Mouse (Mus musculus) midbrain, embryonic 11.5 days (tissue): ENCODE data around the gene Hnf4a. TPM values are rescaled to one million over a fixed set of nuclear protein-coding genes. Genes with fewer than 3 reads are reported as not detected.

Source experiments
- ATAC-seq: fragments of 200-750 bp; cut with Nextera tagmentation; 2 replicates; pipeline ENCODE4 v1.8.0; 2017; ENCODE audit warnings: moderate TSS enrichment, moderate library complexity; ENCODE audit not compliant: low FRiP score
- DNase-seq: peaks from one replicate; pipeline ENCODE4 v3.0.0; 2015; ENCODE audit warnings: low spot score; ENCODE audit errors: missing footprints
- H3K27ac ChIP-seq: fragments of 300-500 bp; sonication (generic); 2 replicates; pipeline ENCODE4 v1.5.1; 2014; ENCODE audit warnings: low read depth, low read length
- H3K27me3 ChIP-seq: fragments of 300-500 bp; sonication (generic); 2 replicates; pipeline ENCODE4 v1.6.1; 2014; ENCODE audit warnings: mild to moderate bottlenecking, low read length, moderate library complexity, mixed read lengths; ENCODE audit not compliant: control insufficient read depth, insufficient read depth
- H3K36me3 ChIP-seq: fragments of 300-500 bp; sonication (generic); 2 replicates; pipeline ENCODE4 v1.6.1; 2014; ENCODE audit warnings: mild to moderate bottlenecking, low read length, moderate library complexity, mixed read lengths; ENCODE audit not compliant: control insufficient read depth, insufficient read depth
- H3K4me1 ChIP-seq: fragments of 300-500 bp; sonication (generic); 2 replicates; pipeline ENCODE4 v1.6.1; 2014; ENCODE audit warnings: low read length; ENCODE audit not compliant: control insufficient read depth, insufficient read depth
- H3K4me2 ChIP-seq: fragments of 300-500 bp; sonication (generic); 2 replicates; pipeline ENCODE4 v1.6.1; 2014; ENCODE audit warnings: mild to moderate bottlenecking, moderate library complexity
- H3K4me3 ChIP-seq: fragments of 300-500 bp; sonication (generic); 2 replicates; pipeline ENCODE4 v1.5.1; 2014; ENCODE audit warnings: low read depth, low read length
- H3K9ac ChIP-seq: fragments of 300-500 bp; sonication (generic); 2 replicates; pipeline ENCODE4 v1.6.1; 2014; ENCODE audit warnings: low read length
- H3K9me3 ChIP-seq: fragments of 300-500 bp; sonication (generic); 2 replicates; pipeline ENCODE4 v1.6.1; 2016; ENCODE audit warnings: low read length; ENCODE audit not compliant: control insufficient read depth
- WGBS: fragments of 180-500 bp; shearing (Covaris S2); extraction: QIAGEN DNeasy Blood & Tissue Kit; methylation state at CpG from one replicate; pipeline ENCODE4 v1.1.7; 2014; 5-methylcytosine and 5-hydroxymethylcytosine counted together
- polyA plus RNA-seq: library from polyadenylated mRNA; unstranded; fragments of >200 nt; fragmentation: Nextera tagmentation; extraction: Ambion mirVana; gene quantifications from 2 replicates; pipeline ENCODE4 v1.2.1, GENCODE M21; 2014

Gene Hnf4a
- polyA plus RNA-seq, 1 experiment from 2014 or later: not detected

DNA sequence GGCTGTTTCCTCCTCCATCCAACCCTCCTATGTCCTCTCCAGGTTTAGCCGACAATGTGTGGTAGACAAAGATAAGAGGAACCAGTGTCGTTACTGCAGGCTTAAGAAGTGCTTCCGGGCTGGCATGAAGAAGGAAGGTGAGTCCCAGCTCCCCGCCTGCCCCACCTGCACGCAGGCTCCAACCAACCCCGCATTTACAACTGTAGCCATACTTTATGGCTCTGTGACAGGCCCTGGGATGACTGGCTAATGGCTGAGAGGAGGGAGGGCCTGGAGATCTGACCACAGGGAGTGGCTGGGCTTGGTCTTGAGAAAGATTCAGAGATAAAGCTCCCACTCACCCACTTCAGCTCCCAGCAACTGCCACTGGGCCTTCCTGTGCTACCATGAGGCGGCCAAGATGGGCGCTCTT is 45.9 kb downstream of the Hnf4a start:
- H3K36me3 ChIP-seq: no peaks in the 10 kb centered on the region
- H3K4me2 ChIP-seq: no peak overlapping the region
- no peaks in the 10 kb centered on the region for H3K4me1 ChIP-seq
- WGBS: 90% methylated on average over 8 of the region's 8 CpGs
- no peak for DNase-seq
- H3K9ac ChIP-seq: no peak overlapping the region
- no peak overlapping the region for H3K4me3 ChIP-seq
- no peak for ATAC-seq
- H3K27me3 ChIP-seq: no peaks in the 10 kb centered on the region
- H3K27ac ChIP-seq: no peak overlapping the region
- no peaks in the 10 kb centered on the region for H3K9me3 ChIP-seq

GRCm38 (mm10) chr2:163554425-163554982 is 47.9 kb downstream of the Hnf4a start:
- H3K4me3 ChIP-seq: no peak overlapping the region
- H3K9me3 ChIP-seq: no peaks in the 10 kb centered on the region
- no peak overlapping the region for H3K27ac ChIP-seq
- WGBS: 81% methylated on average over 4 of the region's 4 CpGs
- H3K4me1 ChIP-seq: no peaks in the 10 kb centered on the region
- ATAC-seq (no peak), DNase-seq (no peak)
- H3K4me2 ChIP-seq: no peak overlapping the region
- H3K36me3 ChIP-seq: no peaks in the 10 kb centered on the region
- no peaks in the 10 kb centered on the region for H3K27me3 ChIP-seq
- H3K9ac ChIP-seq: no peak overlapping the region

DNA sequence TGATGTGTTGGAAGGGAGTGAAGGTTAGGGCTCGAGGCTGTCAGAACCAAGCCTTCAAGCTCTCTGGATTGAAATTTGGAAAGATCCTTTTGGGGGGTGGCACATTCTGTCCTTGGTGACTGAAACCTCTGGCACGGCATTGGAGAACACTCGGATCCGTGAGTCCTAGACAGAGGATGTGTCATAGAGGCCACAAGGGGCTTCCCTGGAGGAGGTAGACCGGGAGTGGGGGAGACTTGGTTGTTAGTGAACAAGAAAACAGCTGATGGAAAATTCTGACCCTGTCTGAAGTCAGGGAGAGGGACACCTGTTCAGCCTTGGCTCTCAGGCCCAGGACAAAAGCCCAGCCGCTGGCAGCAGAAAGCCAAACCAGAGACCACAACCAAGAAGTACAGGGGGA is 48.4 kb downstream of the Hnf4a start:
- Histone ChIP-seq H3K36me3 (no peaks in the 10 kb centered on the region), H3K27me3 (no peaks in the 10 kb centered on the region), H3K27ac (no peak overlapping the region), H3K9me3 (no peaks in the 10 kb centered on the region), H3K9ac (no peak overlapping the region), H3K4me2 (no peak overlapping the region), H3K4me1 (no peaks in the 10 kb centered on the region), H3K4me3 (no peak overlapping the region)
- ATAC-seq (no peak), DNase-seq (peak; percentile 44)
- WGBS: 82% methylated on average over 6 of the region's 6 CpGs

- H3K9me3 ChIP-seq: no peaks in the 10 kb centered on the region
- no peaks in the 10 kb centered on the region for H3K27me3 ChIP-seq
- H3K27ac ChIP-seq: no peak overlapping the region
- H3K4me3 ChIP-seq: no peak overlapping the region
- no peaks in the 10 kb centered on the region for H3K4me1 ChIP-seq
- no peak for DNase-seq
- 82% methylated on average over 13 of the region's 13 CpGs for WGBS
- H3K9ac ChIP-seq: no peak overlapping the region
- no peaks in the 10 kb centered on the region for H3K36me3 ChIP-seq
- ATAC-seq: no peak
- no peak overlapping the region for H3K4me2 ChIP-seq
These were observed 48.8 kb downstream of the Hnf4a start for GRCm38 (mm10) chr2:163555417-163555816.

- WGBS: 65% methylated on average over 1 of the region's 1 CpGs
- Histone ChIP-seq H3K27me3 (no peaks in the 10 kb centered on the region), H3K9me3 (no peaks in the 10 kb centered on the region), H3K36me3 (no peaks in the 10 kb centered on the region), H3K9ac (no peak overlapping the region), H3K27ac (no peak overlapping the region), H3K4me2 (no peak overlapping the region), H3K4me1 (no peaks in the 10 kb centered on the region), H3K4me3 (no peak overlapping the region)
- ATAC-seq (no peak), DNase-seq (peak; percentile 14)
These were observed 51.9 kb downstream of the Hnf4a start for GRCm38 (mm10) chr2:163558548-163558947.

- H3K9me3 ChIP-seq: no peaks in the 10 kb centered on the region
- no peak overlapping the region for H3K4me3 ChIP-seq
- no peak overlapping the region for H3K4me2 ChIP-seq
- no peak overlapping the region for H3K27ac ChIP-seq
- no peaks in the 10 kb centered on the region for H3K27me3 ChIP-seq
- H3K36me3 ChIP-seq: no peaks in the 10 kb centered on the region
- H3K4me1 ChIP-seq: no peaks in the 10 kb centered on the region
- ATAC-seq: no peak
- peak; percentile 33 for DNase-seq
- 81% methylated on average over 5 of the region's 5 CpGs for WGBS
- no peak overlapping the region for H3K9ac ChIP-seq
These were observed 52.6 kb downstream of the Hnf4a start for GRCm38 (mm10) chr2:163559236-163559635.

GRCm38 (mm10) chr2:163560247-163560646 is 53.6 kb downstream of the Hnf4a start:
- Histone ChIP-seq H3K36me3 (no peaks in the 10 kb centered on the region), H3K27me3 (no peaks in the 10 kb centered on the region), H3K9me3 (no peaks in the 10 kb centered on the region), H3K27ac (no peak overlapping the region), H3K4me2 (no peak overlapping the region), H3K9ac (no peak overlapping the region), H3K4me3 (no peak overlapping the region), H3K4me1 (no peaks in the 10 kb centered on the region)
- DNase-seq (no peak), ATAC-seq (no peak)
- WGBS: 73% methylated on average over 3 of the region's 3 CpGs

GRCm38 (mm10) chr2:163561258-163561948 is 54.8 kb downstream of the Hnf4a start:
- no peaks in the 10 kb centered on the region for H3K9me3 ChIP-seq
- no peaks in the 10 kb centered on the region for H3K4me1 ChIP-seq
- H3K4me2 ChIP-seq: no peak overlapping the region
- H3K36me3 ChIP-seq: no peaks in the 10 kb centered on the region
- ATAC-seq (no peak), DNase-seq (peak; percentile 28)
- H3K4me3 ChIP-seq: no peak overlapping the region
- no peak overlapping the region for H3K27ac ChIP-seq
- H3K27me3 ChIP-seq: no peaks in the 10 kb centered on the region
- 86% methylated on average over 13 of the region's 13 CpGs for WGBS
- no peak overlapping the region for H3K9ac ChIP-seq

GRCm38 (mm10) chr2:163564646-163565045 is 58.0 kb downstream of the Hnf4a start:
- DNase-seq: no peak
- WGBS: 37% methylated on average over 8 of the region's 8 CpGs

More at GRCm38 (mm10) chr2:163564646-163565045, 58.0 kb downstream of the Hnf4a start:
- no peaks in the 10 kb centered on the region for H3K27me3 ChIP-seq
- no peaks in the 10 kb centered on the region for H3K36me3 ChIP-seq
- no peak overlapping the region for H3K9ac ChIP-seq
- H3K4me1 ChIP-seq: no peaks in the 10 kb centered on the region
- no peak overlapping the region for H3K4me3 ChIP-seq
- ATAC-seq: no peak
- no peak overlapping the region for H3K27ac ChIP-seq
- no peak overlapping the region for H3K4me2 ChIP-seq
- H3K9me3 ChIP-seq: no peaks in the 10 kb centered on the region
